22 mouse cellular contexts compared by ENCODE assay signal in genomic region chr11:115131768-115132381, GRCm38 (mm10). TPM values are rescaled to one million over a fixed set of nuclear protein-coding genes. Genes with fewer than 3 reads are reported as not detected.
DNase-seq lines count a peak whose midpoint lies in the region; ATAC-seq and TF ChIP-seq lines count a peak whose summit lies in the region.
"Had no signal": no experiment of that assay in that cellular context is flagged by ENCODE, and none has a peak within 500 bp of the region (broad histone marks: within the 10 kb centered on the region; RNA-seq: fewer than 3 reads in every experiment).

No protein-coding gene starts in this region.

- peak overlapping the region; percentile 45 to 80 (median 69) for H3K4me3 ChIP-seq in CH12.LX (replicated peaks in 1 of 3; ENCODE audit: low read depth in 2 of 3, low read length in 2 of 3, poor library complexity in 1 of 3)
- H3K4me3 ChIP-seq: forebrain, embryonic 10.5 days; forebrain, embryonic 13.5 days; hindbrain, embryonic 12.5 days; hindbrain, embryonic 15.5 days had no signal

- no peak for TF ChIP-seq CTCF in CH12.LX (conservative IDR thresholded peaks at IDR 0.05 in 1 of 2, IDR thresholded peaks at IDR 0.05 in 1 of 2; ENCODE audit: low read depth in 2 of 2, low read length in 2 of 2)

- dilution Hi-C loops in CH12.LX (cut with MboI; ENCODE audit: extremely low pct_ligation_motif_present, extremely low pct_unique_long_range_greater_than_20kb, low sequenced_read_pairs) = no loop called here

- peak overlapping the region; percentile 76 for H3K27ac ChIP-seq in CH12.LX (ENCODE audit: insufficient read depth, low read depth)
- H3K27ac ChIP-seq: forebrain, embryonic 10.5 days; forebrain, embryonic 13.5 days; hindbrain, embryonic 12.5 days; hindbrain, embryonic 15.5 days had no signal

- H3K4me2 ChIP-seq in CH12.LX (ENCODE audit: insufficient read depth, low read depth, poor library complexity, severe bottlenecking) = peak overlapping the region; percentile 89
- H3K4me2 ChIP-seq: forebrain, embryonic 13.5 days; heart, embryonic 11.5 days; hindbrain, embryonic 12.5 days; hindbrain, embryonic 15.5 days had no signal

- peaks cover 40% of the 10 kb centered on the region for H3K79me2 ChIP-seq in CH12.LX (replicated peaks; ENCODE audit: control insufficient read depth, extremely low read depth, insufficient read depth, poor library complexity, severe bottlenecking)

- TF ChIP-seq POLR2A in CH12.LX (IDR thresholded peaks at IDR 0.05; ENCODE audit: low read depth, low read length) = peak; percentile 43; the same call in 1 of the 2 replicates

- H3K27me3 ChIP-seq in CH12.LX (replicated peaks) = no peaks in the 10 kb centered on the region
- H3K27me3 ChIP-seq in splenic B cell, adult 2 months (ENCODE audit: control insufficient read depth, insufficient read depth, low read length, poor library complexity, severe bottlenecking) = no peaks in the 10 kb centered on the region
- H3K27me3 ChIP-seq: forebrain, embryonic 13.5 days; hindbrain, embryonic 12.5 days; hindbrain, embryonic 15.5 days had no signal

- H3K4me1 ChIP-seq in CH12.LX (ENCODE audit: control insufficient read depth in 1 of 2, insufficient read depth in 2 of 2) = peaks cover 19 to 70% of the 10 kb centered on the region in 2 experiments
- H3K4me1 ChIP-seq: forebrain, embryonic 10.5 days; forebrain, embryonic 13.5 days; hindbrain, embryonic 12.5 days; hindbrain, embryonic 15.5 days had no signal

- peaks cover 8 to 30% of the 10 kb centered on the region in 2 experiments for H3K36me3 ChIP-seq in CH12.LX (replicated peaks in 1 of 2; ENCODE audit: control insufficient read depth in 1 of 2, insufficient read depth in 1 of 2, low read length in 1 of 2)
- H3K36me3 ChIP-seq in splenic B cell, adult 2 months (ENCODE audit: control insufficient read depth, insufficient read depth, low read length, poor library complexity, severe bottlenecking) = no peaks in the 10 kb centered on the region
- H3K36me3 ChIP-seq: forebrain, embryonic 10.5 days; hindbrain, embryonic 12.5 days; hindbrain, embryonic 15.5 days had no signal

- TF ChIP-seq EP300 in CH12.LX (IDR thresholded peaks at IDR 0.05; ENCODE audit: low read length) = peak; percentile 90

- peak overlapping the region; percentile 73 for H3K9ac ChIP-seq in CH12.LX (ENCODE audit: insufficient read depth, low read depth)
- H3K9ac ChIP-seq: forebrain, embryonic 13.5 days; hindbrain, embryonic 12.5 days; hindbrain, embryonic 15.5 days had no signal

- no peak for ATAC-seq in megakaryocyte, adult 5-6 weeks (ENCODE audit: poor library complexity, severe bottlenecking)
- ATAC-seq: forebrain, embryonic 13.5 days; forebrain, embryonic 16.5 days; intestine, embryonic 16.5 days had no signal

- DNase-seq in CD4-positive, CD25-positive, alpha-beta regulatory T cell, adult 2 months (ENCODE audit: low read depth, low spot score) = peak; percentile 18
- peak; percentile 62 for DNase-seq in CH12.LX (ENCODE audit: extremely low read depth)
- peak; percentile 47 for DNase-seq in induced T-regulatory cell, adult 2 months (ENCODE audit: low read depth)
- DNase-seq in splenic B cell, adult 2 months (ENCODE audit: low read depth, low spot score) = peak; percentile 14
- DNase-seq in layer of hippocampus, adult 18-20 months (ENCODE audit: low spot score in 2 of 2) = no peak
- no peak for DNase-seq in testis, postnatal 10 days (ENCODE audit: low spot score)
- DNase-seq: adrenal gland, postnatal 10 days; cerebellum, adult 11-12 months; cerebellum, adult 8-10 months; cerebellum, postnatal 14 days; gastrocnemius, postnatal 10 days; gastrocnemius, postnatal 36 days had no signal

- in situ Hi-C loops in CH12.LX (cut with MboI; ENCODE audit: low pct_ligation_motif_present, low pct_unique_long_range_greater_than_20kb, low sequenced_read_pairs) = no loop called here

- H3K9me3 ChIP-seq in CH12.LX (replicated peaks; ENCODE audit: low read length) = peaks cover 5% of the 10 kb centered on the region
- H3K9me3 ChIP-seq: forebrain, embryonic 10.5 days; forebrain, embryonic 13.5 days; hindbrain, embryonic 12.5 days; hindbrain, embryonic 15.5 days had no signal

- TF ChIP-seq RAD21 in CH12.LX (IDR thresholded peaks at IDR 0.05; ENCODE audit: low read depth, low read length) = no peak; the same call in 1 of the 2 replicates

TF ChIP-seq in CH12.LX, 34 proteins besides CTCF, POLR2A, EP300 and RAD21 (continues in another document):
- TF ChIP-seq TBP (conservative IDR thresholded peaks at IDR 0.05; ENCODE audit: low read depth, low read length) = peak; percentile 82
- peak; percentile 42; the same call in 1 of the 2 replicates for TF ChIP-seq BHLHE40 (IDR thresholded peaks at IDR 0.05; ENCODE audit: low read depth, low read length)
- TF ChIP-seq UBTF (IDR thresholded peaks at IDR 0.05; ENCODE audit: low read depth, low read length) = no peak
- TF ChIP-seq E2F4 (IDR thresholded peaks at IDR 0.05; ENCODE audit: insufficient replicate concordance, low read depth, low read length) = no peak
- TF ChIP-seq PAX5 (IDR thresholded peaks at IDR 0.05; ENCODE audit: low read length) = no peak
- TF ChIP-seq HCFC1 (IDR thresholded peaks at IDR 0.05; ENCODE audit: low read depth, low read length) = peak; percentile 27; the same call in 1 of the 2 replicates
- peak; percentile 41; the same call in 1 of the 2 replicates for TF ChIP-seq MAX (IDR thresholded peaks at IDR 0.05; ENCODE audit: low read length)
- 0 out of 2 replicates have a peak, but pooled peaks have one; percentile 3 for TF ChIP-seq NRF1 (IDR thresholded peaks at IDR 0.05; ENCODE audit: low read depth, low read length)
- peak; percentile 86 for TF ChIP-seq MEF2A (IDR thresholded peaks at IDR 0.05; ENCODE audit: borderline replicate concordance, low read depth, low read length)
- no peak for TF ChIP-seq JUN (IDR thresholded peaks at IDR 0.05; ENCODE audit: insufficient read depth, low read depth, low read length)
- no peak for TF ChIP-seq USF1 (IDR thresholded peaks at IDR 0.05; ENCODE audit: low read depth, low read length)
- peak; percentile 84 for TF ChIP-seq CHD1 (IDR thresholded peaks at IDR 0.05; ENCODE audit: low read depth, low read length)
- TF ChIP-seq MAFK (IDR thresholded peaks at IDR 0.05; ENCODE audit: insufficient replicate concordance, low read length) = peak; percentile 68; the same call in 1 of the 2 replicates
- no peak for TF ChIP-seq KAT2A (IDR thresholded peaks at IDR 0.05; ENCODE audit: insufficient replicate concordance, low read length)
- TF ChIP-seq MXI1 (IDR thresholded peaks at IDR 0.05; ENCODE audit: low read depth, low read length) = peak; percentile 71
- TF ChIP-seq CHD2 (IDR thresholded peaks at IDR 0.05; ENCODE audit: low read length) = peak; percentile 69; the same call in 1 of the 2 replicates
- peak; percentile 94 for TF ChIP-seq IRF4 (IDR thresholded peaks at IDR 0.05; ENCODE audit: low read depth, low read length)
- no peak for TF ChIP-seq ZC3H11A (IDR thresholded peaks at IDR 0.05; ENCODE audit: low read depth, low read length)
- TF ChIP-seq MYC (IDR thresholded peaks at IDR 0.05; ENCODE audit: low read depth, low read length) = peak; percentile 86
- no peak for TF ChIP-seq ELF1 (IDR thresholded peaks at IDR 0.05; ENCODE audit: low read depth, low read length)
- no peak; the same call in none of the 2 replicates for TF ChIP-seq NELFE (IDR thresholded peaks at IDR 0.05; ENCODE audit: low read depth, low read length)
- peak; percentile 44 for TF ChIP-seq ZNF384 (IDR thresholded peaks at IDR 0.05; ENCODE audit: low read depth, low read length)
- no peak for TF ChIP-seq ZKSCAN1 (IDR thresholded peaks at IDR 0.05; ENCODE audit: borderline replicate concordance, low read depth, low read length)
- TF ChIP-seq SIN3A (IDR thresholded peaks at IDR 0.05; ENCODE audit: low read length) = peak; percentile 90
- TF ChIP-seq ZMIZ1 (IDR thresholded peaks at IDR 0.05; ENCODE audit: low read depth, low read length) = 0 out of 2 replicates have a peak, but pooled peaks have one; percentile 48
- no peak for TF ChIP-seq SMC3 (IDR thresholded peaks at IDR 0.05; ENCODE audit: low read depth, low read length)
- peak; percentile 82 for TF ChIP-seq ETS1 (conservative IDR thresholded peaks at IDR 0.05; ENCODE audit: low read depth, low read length)
- TF ChIP-seq POLR2AphosphoS2 (IDR thresholded peaks at IDR 0.05; ENCODE audit: low read depth, low read length) = no peak

RNA-seq across cellular contexts. Expression of gene Cd300lf, which starts 1.9 kb away (rescaled TPM):
- 35.3 and 36.1 TPM in 2 replicates for total RNA-seq in CH12.LX (2012; rRNA removed)
- total RNA-seq in CH12.LX (2014; rRNA removed) = 13.5 and 15.5 TPM in 2 replicates
- 36.9 and 38.9 TPM in 2 replicates for polyA plus RNA-seq in CH12.LX (2012; ENCODE audit: insufficient read length, low read depth)
- total RNA-seq in megakaryocyte, adult 5-6 weeks (2015) = 22.9 and 25.7 TPM in 2 replicates
- total RNA-seq in megakaryocyte, adult 5-6 weeks (2017) = 28.1 and 46.6 TPM in 2 replicates
- under 1 TPM; 0.45 to 0.51 TPM for total RNA-seq in layer of hippocampus, adult 18-20 months (2021)
- total RNA-seq: gastrocnemius, adult 18-20 months; gastrocnemius, postnatal 36 days had no signal
- polyA plus RNA-seq: embryonic facial prominence, embryonic 11.5 days; forebrain, embryonic 13.5 days had no signal

RNA-seq across cellular contexts. Expression of gene Slc9a3r1, which starts 31.3 kb away (rescaled TPM):
- total RNA-seq in CH12.LX (2012; rRNA removed) (69.0 and 70.1 TPM in 2 replicates), CH12.LX (2014; rRNA removed) (43.5 and 51.9 TPM in 2 replicates)
- 63.7 and 64.6 TPM in 2 replicates for polyA plus RNA-seq in CH12.LX (2012; ENCODE audit: insufficient read length, low read depth)
- total RNA-seq in megakaryocyte, adult 5-6 weeks (2015) = 77.6 and 92.0 TPM in 2 replicates
- total RNA-seq in megakaryocyte, adult 5-6 weeks (2017) = 87.5 and 88.7 TPM in 2 replicates
- 10 to 100 TPM; 66.9 to 70.4 TPM for total RNA-seq in layer of hippocampus, adult 18-20 months (2021)

RNA-seq across cellular contexts. Expression of gene Rab37, which starts 40.6 kb away (rescaled TPM):
- total RNA-seq in CH12.LX (2012; rRNA removed) (3.6 and 4.5 TPM in 2 replicates), CH12.LX (2014; rRNA removed) (2.0 and 2.2 TPM in 2 replicates)
- polyA plus RNA-seq in CH12.LX (2012; ENCODE audit: insufficient read length, low read depth) = 2.2 and 2.3 TPM in 2 replicates
- total RNA-seq in megakaryocyte, adult 5-6 weeks (2015) = 4.8 and 6.2 TPM in 2 replicates
- total RNA-seq in megakaryocyte, adult 5-6 weeks (2017) = 8.9 and 15.0 TPM in 2 replicates
- total RNA-seq in layer of hippocampus, adult 18-20 months (2021) = 1 to 10 TPM; 3.7 to 4.2 TPM

RNA-seq across cellular contexts. Expression of gene Tmem104, which starts 55.4 kb away (rescaled TPM):
- total RNA-seq in CH12.LX (2012; rRNA removed) = 15.7 and 16.1 TPM in 2 replicates
- total RNA-seq in CH12.LX (2014; rRNA removed) = 1.6 and 3.5 TPM in 2 replicates
- 10.3 and 10.8 TPM in 2 replicates for polyA plus RNA-seq in CH12.LX (2012; ENCODE audit: insufficient read length, low read depth)
- total RNA-seq in megakaryocyte, adult 5-6 weeks (2015) = 23.9 and 25.7 TPM in 2 replicates
- 6.1 and 8.7 TPM in 2 replicates for total RNA-seq in megakaryocyte, adult 5-6 weeks (2017)
- total RNA-seq in layer of hippocampus, adult 18-20 months (2021) = 10 to 100 TPM; 16.7 to 17.7 TPM

RNA-seq across cellular contexts. Expression of gene Nat9, which starts 55.8 kb away (rescaled TPM):
- 51.7 and 74.0 TPM in 2 replicates for total RNA-seq in CH12.LX (2012; rRNA removed)
- total RNA-seq in CH12.LX (2014; rRNA removed) = 20.7 and 30.6 TPM in 2 replicates
- 24.1 and 34.0 TPM in 2 replicates for polyA plus RNA-seq in CH12.LX (2012; ENCODE audit: insufficient read length, low read depth)
- total RNA-seq in megakaryocyte, adult 5-6 weeks (2015) = 16.1 and 17.7 TPM in 2 replicates
- total RNA-seq in megakaryocyte, adult 5-6 weeks (2017) = 23.9 and 36.1 TPM in 2 replicates
- 10 to 100 TPM; 24.2 to 26.0 TPM for total RNA-seq in layer of hippocampus, adult 18-20 months (2021)

Comparison
In these comparisons a context has a peak if more than half of its experiments do, and no peak if none do; other contexts are left out.
1. DNase-seq: peak in CD4-positive, CD25-positive, alpha-beta regulatory T cell, adult 2 months (single experiment), CH12.LX (single experiment), induced T-regulatory cell, adult 2 months (single experiment) and splenic B cell, adult 2 months (single experiment); none in layer of hippocampus, adult 18-20 months (0 of 2) and testis, postnatal 10 days (single experiment).
2. RNA of gene Cd300lf, which starts 1.9 kb away (total RNA-seq): 13.5 to 36.1 TPM in CH12.LX and 22.9 to 46.6 TPM in megakaryocyte, adult 5-6 weeks; 0.45 to 0.51 TPM in layer of hippocampus, adult 18-20 months; every median in the first group is over 4 times any median in the second.